Mouse (Mus musculus) adipose tissue, adult 10 weeks (tissue): Measurements from ENCODE around the gene B3glct. TPM values are rescaled to one million over a fixed set of nuclear protein-coding genes. Genes with fewer than 3 reads are reported as not detected.

Experiments
- polyA plus RNA-seq: library from polyadenylated mRNA; stranded (reverse); fragments of 350-450 nt; fragmentation: Illumina TruSeq; extraction: RNeasy Lipid Tissue Mini Kit (QIAGEN cat#74804); gene quantifications from one replicate; pipeline ENCODE4 v1.2.3, GENCODE M21; 2014; ENCODE audit warnings: low read depth, low replicate concordance

B3glct gene
- 9.4 TPM for polyA plus RNA-seq

DNA sequence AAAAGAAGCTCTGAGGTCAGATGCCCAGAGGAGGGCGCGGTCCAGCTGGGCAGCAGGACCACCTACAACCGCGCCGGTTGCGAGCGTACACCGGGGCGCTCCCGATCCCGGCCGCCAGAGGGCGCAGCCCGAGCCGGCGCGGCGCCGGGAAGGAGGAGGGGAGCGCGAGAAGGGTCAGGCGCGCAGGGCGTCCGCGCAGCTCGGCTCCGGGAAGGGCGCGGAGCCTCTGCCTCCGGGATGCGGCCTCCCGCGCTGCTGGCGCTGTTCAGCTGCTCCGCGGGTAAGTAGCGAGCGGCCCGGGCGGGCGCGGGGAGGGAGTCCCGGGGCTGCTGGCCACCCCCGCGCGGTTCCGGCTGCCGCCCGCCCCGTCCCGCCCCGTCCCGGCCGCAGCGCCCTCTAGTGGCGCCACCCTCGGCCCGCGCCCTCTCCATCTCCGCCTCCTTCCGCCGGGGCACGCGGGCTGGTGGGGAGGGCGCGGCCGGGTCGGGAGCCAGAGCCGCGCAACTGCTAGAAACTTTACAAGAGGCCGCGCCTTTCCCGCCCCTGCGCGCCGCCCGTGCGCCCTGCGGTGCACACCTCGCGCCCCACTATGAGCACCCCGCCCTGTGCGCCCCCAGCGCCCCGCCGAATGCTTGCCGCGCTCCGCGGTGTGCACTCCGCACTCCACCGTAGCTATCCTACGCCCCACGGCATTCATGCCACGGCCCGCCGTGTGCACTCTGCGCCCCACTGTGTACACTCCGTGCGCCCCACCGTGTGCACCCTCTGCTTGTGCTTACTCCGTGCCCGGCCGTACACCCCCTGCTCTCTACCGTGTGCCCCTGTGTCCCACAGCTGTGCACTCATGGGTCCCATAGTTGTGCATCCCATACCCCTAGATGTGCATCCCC is at the start of gene B3glct:
TSS of gene B3glct (plus strand) at position 131 of the 890 bp plus-strand sequence.

DNA sequence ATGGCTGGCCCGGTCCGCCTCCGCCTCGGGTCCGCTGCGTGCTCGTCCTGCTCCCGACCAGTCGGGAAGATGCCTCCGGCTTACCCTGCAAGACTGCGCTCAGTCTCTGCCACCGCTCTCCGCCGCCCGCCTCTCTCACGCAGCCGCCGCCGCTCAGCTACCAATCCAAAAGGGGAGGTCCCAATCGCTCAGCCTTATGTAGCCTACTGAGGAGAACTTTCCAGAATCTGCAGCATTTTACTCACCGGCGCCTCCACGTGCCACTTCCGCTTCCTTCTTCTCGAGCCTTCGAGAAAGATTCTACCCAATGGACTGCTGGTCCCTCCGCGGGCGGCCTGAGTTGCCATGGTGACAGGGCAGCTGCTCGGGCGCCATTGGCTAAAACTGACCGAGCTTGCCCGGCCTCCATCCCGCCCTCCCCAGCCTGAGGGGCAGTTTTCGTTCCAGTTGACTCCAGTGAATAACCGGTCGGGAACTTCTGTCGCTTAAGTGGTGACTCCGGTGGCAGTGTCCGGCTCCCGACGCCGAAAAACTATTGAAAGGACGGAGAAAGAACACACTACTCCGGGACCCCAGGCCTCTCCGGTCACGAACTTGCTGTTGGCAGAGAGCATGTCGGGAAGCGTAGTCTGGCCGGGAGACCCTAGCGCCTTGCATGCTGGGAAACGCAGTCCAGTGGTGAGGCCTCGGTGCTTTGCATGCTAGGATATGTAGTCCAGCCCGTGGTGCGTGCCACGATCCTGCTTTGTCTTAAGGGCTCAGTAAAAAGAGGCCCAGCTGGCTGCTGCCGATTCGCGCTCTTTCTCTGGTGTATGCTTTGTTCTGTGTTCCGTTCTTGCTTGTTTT is 41.7 kb upstream of the B3glct start, which contains the start of gene Hsph1:
TSS of gene Hsph1 (minus strand) at position 302 of the 846 bp plus-strand sequence.

Other genes starting within 250 kb of the B3glct start
- 2.2 TPM for gene Tex26, start 238.6 kb upstream of the B3glct start, polyA plus RNA-seq
- 2.4 TPM for gene Wdr95, start 149.6 kb upstream of the B3glct start, polyA plus RNA-seq
- 25.0 TPM for gene Hsph1, start 41.9 kb upstream of the B3glct start, polyA plus RNA-seq